Mouse (Mus musculus): Measurements from ENCODE around the gene Cfap300. TPM values are rescaled to one million over a fixed set of nuclear protein-coding genes. Genes with fewer than 3 reads are reported as not detected.

The Cfap300 gene
- under 1 TPM in 1 of 2 experiments, not detected in 1; 0.65 TPM for polyA plus RNA-seq (2017; shearing (Covaris generic))

DNA sequence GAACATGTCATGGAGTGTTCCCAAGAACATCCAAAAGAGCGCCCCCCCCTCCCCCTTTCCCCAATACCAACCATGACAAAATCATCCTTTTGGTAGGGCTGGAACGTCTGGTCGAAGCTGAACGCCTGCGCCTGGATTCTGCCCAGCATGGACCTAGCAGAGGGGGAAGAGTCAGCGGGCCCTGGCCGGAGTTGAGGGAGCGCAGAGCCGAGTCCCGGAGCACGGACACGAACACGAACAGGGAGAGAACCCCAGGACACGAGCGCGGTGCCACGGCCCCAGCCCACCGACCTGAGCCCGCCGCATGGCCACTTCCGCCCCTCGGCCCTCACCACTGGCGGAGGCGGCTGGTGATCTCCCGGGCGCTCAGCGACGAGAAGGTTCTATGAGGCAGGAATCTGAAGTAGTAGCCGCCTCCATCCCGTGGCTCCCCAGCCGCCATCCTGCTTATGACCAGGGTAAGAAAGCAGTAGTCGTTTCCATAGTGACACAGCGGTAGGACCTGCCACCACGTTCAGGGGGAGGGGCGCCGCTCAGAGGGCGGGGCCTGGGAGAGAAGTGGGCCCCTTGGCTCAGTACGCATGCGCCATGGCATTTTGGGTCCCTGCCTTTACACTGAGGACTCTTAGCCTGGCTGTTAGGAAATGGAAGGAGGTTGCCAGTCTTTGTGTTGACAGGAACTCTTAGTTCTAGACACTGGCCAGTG, at the start of gene Cfap300:
TSS of gene Cfap300 (minus strand) at position 486 of the 706 bp plus-strand sequence.

DNA sequence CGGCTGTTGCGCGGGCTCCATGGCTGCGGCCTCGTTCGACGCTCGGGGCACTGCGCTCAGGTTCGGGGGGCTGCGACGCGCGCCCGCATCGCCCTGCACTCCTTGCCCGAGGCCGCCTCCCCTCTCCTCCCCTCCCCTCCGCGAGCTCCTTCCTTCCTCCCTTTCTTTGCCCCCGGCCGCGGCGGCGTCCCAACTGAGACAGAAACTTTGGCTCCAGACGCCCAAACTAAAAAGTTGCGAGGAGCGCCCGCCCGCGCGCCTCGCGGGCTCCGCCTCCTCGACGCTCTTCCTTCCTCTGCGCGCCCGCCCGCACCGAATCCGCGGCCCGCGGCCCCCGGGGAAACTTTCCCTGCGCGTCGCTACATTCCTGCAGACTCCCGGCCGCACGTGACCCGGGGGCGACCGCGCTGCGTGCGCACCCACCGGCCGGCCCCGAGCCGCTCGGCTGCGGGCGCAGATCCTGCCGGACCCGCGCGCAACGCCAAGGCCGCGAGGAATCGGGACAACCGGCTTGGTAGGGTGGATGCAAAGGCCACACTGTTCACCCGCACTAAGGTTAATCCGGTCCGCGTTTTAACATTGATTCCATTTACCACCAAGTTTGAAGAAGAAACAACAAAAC, 38.1 kb downstream of the Cfap300 start, which contains the start of gene Yap1:
TSS of gene Yap1 (minus strand) at position 227 of the 622 bp plus-strand sequence.

Other genes starting within 250 kb of the Cfap300 start
- 100 to 1,000 TPM in 1 of 2 experiments, 10 to 100 TPM in 1; 84.6 to 103 TPM for gene Birc2, start 205.8 kb downstream of the Cfap300 start, polyA plus RNA-seq (2017; shearing (Covaris generic))
- 100 to 1,000 TPM; 100 to 110 TPM for gene Birc3, start 169.6 kb downstream of the Cfap300 start, polyA plus RNA-seq (2017; shearing (Covaris generic))
- 1 to 10 TPM in 1 of 2 experiments, under 1 TPM in 1; 0.17 to 1.0 TPM for gene Yap1, start 38.2 kb downstream of the Cfap300 start, polyA plus RNA-seq (2017; shearing (Covaris generic))
- not detected for gene Cep126, start 91.5 kb upstream of the Cfap300 start, polyA plus RNA-seq (2017; shearing (Covaris generic))